Mouse (Mus musculus) adrenal gland, postnatal 4 days (tissue): Measurements from ENCODE around the gene Gm10153. TPM values are rescaled to one million over a fixed set of nuclear protein-coding genes. Genes with fewer than 3 reads are reported as not detected.
"Not testable (repeated sequence)": the region's sequence is repeated elsewhere in the genome, so short reads cannot be mapped to it uniquely, and the experiment has no call there.

ENCODE experiments used
- DNase-seq, 2 experiments: peaks; one replicate each; pipeline ENCODE4 v3.0.0; 2021 to 2022; ENCODE audit warnings: low spot score in 2 of 2, mixed read lengths in 2 of 2
- total RNA-seq, 2 experiments: library from RNA; stranded (reverse); gene quantifications; 2 replicates each; pipeline ENCODE4 v1.2.3; 2021

Gene Gm10153
- total RNA-seq, 2 experiments from 2014 or later, result not detected

DNA sequence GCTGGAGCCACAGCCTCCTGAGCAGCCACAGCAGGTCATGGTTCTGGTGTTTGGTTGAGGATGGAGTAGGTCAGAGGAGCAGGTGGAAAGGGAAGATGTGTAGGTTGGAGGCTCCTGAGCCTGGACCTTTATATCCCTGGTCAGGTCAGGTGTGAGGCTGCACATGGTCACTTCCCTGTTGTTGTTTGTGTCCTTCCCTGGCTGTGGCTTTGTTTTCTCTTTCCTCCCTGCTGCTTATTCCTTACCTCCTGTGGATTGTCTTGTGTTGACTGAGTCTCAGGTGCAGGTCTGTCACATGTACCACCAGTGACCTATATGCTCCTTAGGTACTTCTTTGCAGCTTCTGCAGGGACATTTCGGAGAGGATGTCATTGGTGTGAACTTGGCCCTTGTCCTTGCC lies 45.7 kb downstream of the Gm10153 start, which contains the start of gene Gm45337:
Gene Gm45337 (minus strand): TSS at position 101 of the 400 bp plus-strand sequence.
- DNase-seq, result no peak

DNA sequence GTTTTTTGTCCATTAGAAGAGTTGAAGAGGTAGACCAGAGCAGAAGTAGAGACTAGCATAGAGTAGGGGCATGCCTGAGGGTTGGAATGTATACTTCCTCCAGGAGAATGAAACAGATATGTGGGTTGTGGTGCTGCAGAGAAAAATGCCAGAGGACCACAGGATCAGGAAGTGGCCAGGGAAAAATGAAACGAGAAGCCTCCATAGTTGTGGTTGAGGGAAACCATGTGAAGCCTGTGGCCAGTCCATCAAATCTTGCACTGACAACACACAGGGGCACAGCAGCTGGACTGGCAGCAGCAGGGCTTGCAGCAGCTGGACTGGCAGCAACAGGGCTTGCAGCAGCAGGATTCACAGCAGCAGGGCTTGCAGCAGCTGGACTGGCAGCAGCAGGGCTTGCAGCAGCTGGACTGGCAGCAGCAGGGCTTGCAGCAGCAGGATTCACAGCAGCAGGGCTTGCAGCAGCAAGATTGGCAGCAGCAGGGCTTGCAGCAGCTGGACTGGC lies 46.6 kb downstream of the Gm10153 start:
- not testable (repeated sequence) for DNase-seq

DNA sequence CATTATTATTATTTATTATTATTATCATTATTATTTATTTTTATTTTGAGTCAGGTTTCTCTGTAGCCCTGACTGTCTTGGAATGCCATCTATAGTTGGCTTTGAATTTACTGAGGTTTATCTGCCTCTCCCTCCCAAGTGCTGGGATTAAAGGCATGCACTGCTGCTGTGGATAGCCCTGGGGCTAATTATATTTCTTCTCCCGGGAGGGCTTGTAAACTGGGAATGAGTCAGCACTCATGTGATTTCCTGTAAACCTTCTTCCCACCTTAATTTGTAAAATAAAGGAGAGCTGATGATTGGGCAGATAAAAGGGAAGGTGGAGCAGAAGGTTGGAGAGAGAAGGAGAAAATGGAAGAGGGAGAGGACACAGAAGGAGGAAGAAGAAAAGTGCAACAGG lies 49.5 kb downstream of the Gm10153 start:
- DNase-seq, result no peak

Other genes with a start within 250 kb of the Gm10153 start
- 1 to 10 TPM; 7.0 to 7.3 TPM for gene Brsk2, start 240.6 kb downstream of the Gm10153 start, total RNA-seq
- 10 to 100 TPM; 50.1 to 52.1 TPM for gene Mob2, start 129.3 kb downstream of the Gm10153 start, total RNA-seq
- 1 to 10 TPM; 9.2 to 9.3 TPM for gene Dusp8, start 94.5 kb downstream of the Gm10153 start, total RNA-seq
- not detected for gene Gm45618, start 69.7 kb downstream of the Gm10153 start, total RNA-seq
- not detected for gene Gm39115, start 54.4 kb downstream of the Gm10153 start, total RNA-seq
- gene Gm45337, start 45.8 kb downstream of the Gm10153 start, total RNA-seq, result not detected
- gene Gm29735, start 33.3 kb downstream of the Gm10153 start, total RNA-seq, result not detected
- gene Gm4553, start 24.6 kb downstream of the Gm10153 start, total RNA-seq, result not detected
- not detected for gene Krtap5-2, start 14.4 kb downstream of the Gm10153 start, total RNA-seq
- gene Krtap5-3, start 11.0 kb upstream of the Gm10153 start, total RNA-seq, result not detected
- gene Gm7579, start 21.5 kb upstream of the Gm10153 start, total RNA-seq, result not detected
- gene Krtap5-5, start 39.6 kb upstream of the Gm10153 start, total RNA-seq, result not detected
- gene Gm40460, start 50.7 kb upstream of the Gm10153 start, total RNA-seq, result not detected
- not detected for gene Gm2431, start 68.0 kb upstream of the Gm10153 start, total RNA-seq
- gene Gm4559, start 84.0 kb upstream of the Gm10153 start, total RNA-seq, result not detected
- not detected for gene Krtap5-1, start 106.7 kb upstream of the Gm10153 start, total RNA-seq
- gene Krtap5-4, start 113.2 kb upstream of the Gm10153 start, total RNA-seq, result not detected
- gene Ifitm10, start 183.4 kb upstream of the Gm10153 start, total RNA-seq, result 1 to 10 TPM; 5.1 to 6.2 TPM
- 1 to 10 TPM in 1 of 2 experiments, under 1 TPM in 1; 0.48 to 4.3 TPM for gene Gm49369, start 192.3 kb upstream of the Gm10153 start, total RNA-seq
- gene Ctsd, start 197.6 kb upstream of the Gm10153 start, total RNA-seq, result 100 to 1,000 TPM; 536 to 544 TPM
- gene Syt8, start 244.5 kb upstream of the Gm10153 start, total RNA-seq, result not detected